Mouse (Mus musculus) thymus, adult 2 months (tissue): Measurements from ENCODE around the gene Atad5. TPM values are rescaled to one million over a fixed set of nuclear protein-coding genes. Genes with fewer than 3 reads are reported as not detected.

ENCODE experiments used
- DNase-seq: peaks from one replicate; pipeline ENCODE4 v3.0.0; 2021
- H3K27ac ChIP-seq: fragments of 200-500 bp; 2 replicates; pipeline ENCODE4 v1.5.1; 2012; ENCODE audit warnings: low read length, control low read depth; ENCODE audit not compliant: control insufficient read depth, insufficient read depth
- H3K27me3 ChIP-seq: fragments of 200-500 bp; 2 replicates; pipeline ENCODE4 v1.6.1; 2012; ENCODE audit warnings: mild to moderate bottlenecking, low read length, moderate library complexity, mixed read lengths; ENCODE audit not compliant: control insufficient read depth, insufficient read depth
- H3K36me3 ChIP-seq: fragments of 200-500 bp; 2 replicates; pipeline ENCODE4 v1.6.1; 2012; ENCODE audit warnings: mild to moderate bottlenecking, low read length, moderate library complexity; ENCODE audit not compliant: control insufficient read depth, insufficient read depth
- H3K4me1 ChIP-seq: fragments of 200-500 bp; replicated peaks from 2 replicates; pipeline ENCODE4 v1.6.1; 2012; ENCODE audit warnings: low read length; ENCODE audit not compliant: control insufficient read depth, insufficient read depth
- H3K4me3 ChIP-seq: fragments of 200-500 bp; 2 replicates; pipeline ENCODE4 v1.5.1; 2012; ENCODE audit warnings: mild to moderate bottlenecking, low read length, control low read depth, moderate library complexity; ENCODE audit not compliant: control insufficient read depth, insufficient read depth
- CTCF ChIP-seq: fragments of 200-500 bp; IDR thresholded peaks from 2 replicates; pipeline ENCODE4 v1.5.1; 2012; ENCODE audit warnings: mild to moderate bottlenecking, control low read depth, low read length, moderate library complexity, borderline replicate concordance; ENCODE audit not compliant: control insufficient read depth, poor library complexity, insufficient read depth; ENCODE audit errors: extremely low read depth
- POLR2A ChIP-seq: fragments of 200-500 bp; IDR thresholded peaks from 2 replicates; pipeline ENCODE4 v1.6.1; 2012; ENCODE audit warnings: mild to moderate bottlenecking, low read length, control low read depth, moderate library complexity; ENCODE audit not compliant: control insufficient read depth, poor library complexity, insufficient read depth; ENCODE audit errors: extremely low read depth
- WGBS: fragments of 180-500 bp; shearing (Covaris S2); methylation state at CpG from one replicate; pipeline ENCODE4 v1.1.7; 2018; 5-methylcytosine and 5-hydroxymethylcytosine counted together
- polyA plus RNA-seq: library from polyadenylated mRNA; depleted of rRNA; stranded (reverse); fragments of >200 nt; gene quantifications from 2 replicates; pipeline ENCODE4 v1.2.3, GENCODE M21; 2012

Atad5 gene
- polyA plus RNA-seq, 1 experiment: 3.6 TPM

DNA sequence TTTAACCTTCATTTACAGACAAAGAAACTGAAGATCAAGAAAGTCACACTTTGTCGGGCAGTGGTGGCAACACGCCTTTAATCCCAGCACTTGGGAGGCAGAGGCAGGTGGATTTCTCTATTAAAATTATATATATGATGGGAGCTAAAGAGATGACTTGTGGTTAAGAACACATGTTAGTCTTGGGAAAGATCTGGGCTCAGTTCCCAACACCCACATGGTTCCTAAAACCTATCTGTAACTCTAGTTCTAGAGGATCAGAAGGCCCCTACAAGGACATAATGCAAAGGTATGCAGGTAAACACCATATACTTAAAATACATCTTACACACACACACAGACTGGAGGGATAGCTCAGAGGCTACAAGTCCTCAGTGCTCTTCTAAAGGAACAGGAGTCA, 18.2 kb upstream of the Atad5 start:
- Histone ChIP-seq H3K27ac (no peak overlapping the region), H3K36me3 (peaks cover 3% of the 10 kb centered on the region; the same call in 1 of the 2 replicates)
- TF ChIP-seq CTCF (no peak), POLR2A (no peak)

GRCm38 (mm10) chr11:80072365-80072764, 16.8 kb upstream of the Atad5 start:
- 6% methylated on average over 3 of the region's 3 CpGs for WGBS
- H3K27me3 ChIP-seq: no peaks in the 10 kb centered on the region
- DNase-seq: no peak
- peaks cover 20% of the 10 kb centered on the region for H3K4me1 ChIP-seq
- peak overlapping the region; percentile 81 for H3K27ac ChIP-seq
- no peak for TF ChIP-seq POLR2A
- TF ChIP-seq CTCF: no peak
- H3K36me3 ChIP-seq: peaks cover 3% of the 10 kb centered on the region; the same call in 1 of the 2 replicates
- H3K4me3 ChIP-seq: no peak overlapping the region

More for the DNA sequence above, 18.2 kb upstream of the Atad5 start:
- 89% methylated on average over 2 of the region's 2 CpGs for WGBS
- Histone ChIP-seq H3K27me3 (no peaks in the 10 kb centered on the region), H3K4me1 (peaks cover 22% of the 10 kb centered on the region), H3K4me3 (no peak overlapping the region)
- DNase-seq: no peak

DNA sequence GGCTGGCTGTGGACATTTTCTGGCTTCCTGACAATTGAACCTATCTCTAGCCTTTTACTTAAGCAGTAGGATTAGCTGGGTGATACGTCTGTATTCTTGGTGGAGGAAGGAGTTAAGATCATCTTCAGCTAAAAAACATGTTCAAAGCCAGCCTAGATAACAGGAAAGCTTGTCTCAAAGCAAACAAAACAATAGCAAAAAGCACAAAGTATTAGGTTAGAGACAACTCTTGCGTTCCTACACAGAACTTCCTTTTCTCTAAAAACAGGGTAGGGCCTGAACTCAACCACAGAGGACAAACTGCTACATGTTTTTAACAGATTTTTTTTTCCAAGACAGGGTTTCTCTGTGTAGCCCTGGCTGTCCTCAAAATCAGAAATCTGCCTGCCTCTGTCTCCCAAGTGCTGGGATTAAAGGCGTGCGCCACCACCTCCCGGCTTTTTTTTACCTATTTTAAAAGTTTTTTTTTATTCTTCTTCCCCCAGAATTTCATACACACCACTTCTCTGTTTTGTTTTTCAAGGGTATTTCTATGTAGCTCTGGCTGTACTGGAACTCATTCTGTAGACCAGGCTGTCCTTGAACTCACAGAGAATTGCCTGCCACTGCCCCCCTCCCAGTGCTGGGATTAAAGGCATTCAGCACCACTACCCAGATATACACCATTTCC, 13.5 kb upstream of the Atad5 start:
- 36% methylated on average over 5 of the region's 5 CpGs for WGBS
- H3K4me1 ChIP-seq: peaks cover 19% of the 10 kb centered on the region
- DNase-seq: no peak
- no peak for TF ChIP-seq CTCF
- TF ChIP-seq POLR2A: no peak
- H3K27ac ChIP-seq: peak overlapping the region; percentile 75
- H3K4me3 ChIP-seq: no peak overlapping the region
- peaks cover 1% of the 10 kb centered on the region; the same call in 1 of the 2 replicates for H3K36me3 ChIP-seq
- H3K27me3 ChIP-seq: no peaks in the 10 kb centered on the region

- 30% methylated on average over 14 of the region's 14 CpGs for WGBS
- H3K4me1 ChIP-seq: peaks cover 14% of the 10 kb centered on the region
Observed at GRCm38 (mm10) chr11:80077784-80078545, 11.2 kb upstream of the Atad5 start.

DNA sequence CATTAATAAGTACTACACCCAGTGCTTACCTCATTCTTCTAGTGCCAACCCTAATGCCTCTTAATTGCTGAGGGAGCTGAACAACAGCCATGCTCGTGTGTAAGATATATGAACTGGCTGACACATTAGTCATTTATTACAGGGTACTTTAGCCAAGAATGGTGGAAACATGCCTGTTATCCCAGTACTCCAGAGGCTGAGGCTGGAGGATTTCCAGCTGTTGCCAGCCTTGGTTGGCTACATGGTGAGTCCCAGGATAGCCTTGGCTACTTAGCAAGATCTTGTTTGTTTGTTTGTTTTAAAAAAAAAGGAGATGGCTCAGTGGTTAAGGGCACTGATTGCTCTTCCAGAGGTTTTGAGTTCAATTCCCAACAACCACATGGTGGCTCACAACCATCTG, 10.4 kb upstream of the Atad5 start:
- WGBS: 11% methylated on average over 1 of the region's 1 CpGs
- H3K4me1 ChIP-seq: peaks cover 11% of the 10 kb centered on the region
- H3K27ac ChIP-seq: no peak overlapping the region
- H3K4me3 ChIP-seq: no peak overlapping the region
- DNase-seq: no peak
- no peak for TF ChIP-seq POLR2A
- TF ChIP-seq CTCF: no peak
- H3K36me3 ChIP-seq: no peaks in the 10 kb centered on the region
- no peaks in the 10 kb centered on the region for H3K27me3 ChIP-seq

More at GRCm38 (mm10) chr11:80077784-80078545, 11.2 kb upstream of the Atad5 start:
- Histone ChIP-seq H3K4me3 (no peak overlapping the region), H3K27ac (no peak overlapping the region; the same call in 1 of the 2 replicates), H3K27me3 (no peaks in the 10 kb centered on the region), H3K36me3 (no peaks in the 10 kb centered on the region)
- DNase-seq: no peak
- TF ChIP-seq CTCF (no peak), POLR2A (no peak)

GRCm38 (mm10) chr11:80079751-80080150, 9.4 kb upstream of the Atad5 start:
- peaks cover 11% of the 10 kb centered on the region for H3K4me1 ChIP-seq
- TF ChIP-seq POLR2A: no peak
- no peak for TF ChIP-seq CTCF
- H3K27ac ChIP-seq: no peak overlapping the region
- no peaks in the 10 kb centered on the region for H3K36me3 ChIP-seq
- 7% methylated on average over 6 of the region's 6 CpGs for WGBS
- peak overlapping the region; percentile 77; the same call in 1 of the 2 replicates for H3K4me3 ChIP-seq
- H3K27me3 ChIP-seq: no peaks in the 10 kb centered on the region
- DNase-seq: no peak

GRCm38 (mm10) chr11:80080381-80080825, 8.8 kb upstream of the Atad5 start:
- Histone ChIP-seq H3K27me3 (no peaks in the 10 kb centered on the region), H3K36me3 (no peaks in the 10 kb centered on the region), H3K4me3 (peak overlapping the region; percentile 77), H3K4me1 (peaks cover 11% of the 10 kb centered on the region), H3K27ac (peak overlapping the region; percentile 62)
- WGBS: under 1% methylated on average over 32 of the region's 32 CpGs
- no peak for TF ChIP-seq POLR2A
- no peak for TF ChIP-seq CTCF
- DNase-seq: no peak
